Mouse (Mus musculus): ENCODE results near the gene Mrpl1.

Gene Mrpl1

GRCm38 (mm10) chr5:96207531-96207930 lies 1.8 kb upstream of the Mrpl1 start:
- in situ Hi-C loops (cut with MboI), result no loop called here

GRCm38 (mm10) chr5:96208543-96208942 lies 750 bp upstream of the Mrpl1 start:
- in situ Hi-C loops (cut with MboI), result no loop called here

GRCm38 (mm10) chr5:96209916-96210583 lies 757 bp downstream of the Mrpl1 start:
- in situ Hi-C loops (cut with MboI), result no loop called here

- in situ Hi-C loops (cut with MboI), result no loop called here
These were observed 9.4 kb downstream of the Mrpl1 start for GRCm38 (mm10) chr5:96218648-96219047.

GRCm38 (mm10) chr5:96219512-96219911 lies 10.2 kb downstream of the Mrpl1 start:
- in situ Hi-C loops (cut with MboI), result no loop called here

GRCm38 (mm10) chr5:96221298-96221697 lies 12.0 kb downstream of the Mrpl1 start:
- in situ Hi-C loops (cut with MboI), result no loop called here

GRCm38 (mm10) chr5:96221812-96222585 lies 12.7 kb downstream of the Mrpl1 start:
- in situ Hi-C loops (cut with MboI), result no loop called here

GRCm38 (mm10) chr5:96222964-96223363 lies 13.7 kb downstream of the Mrpl1 start:
- in situ Hi-C loops (cut with MboI), result no loop called here

- in situ Hi-C loops (cut with MboI), result no loop called here
These were observed 17.2 kb downstream of the Mrpl1 start for GRCm38 (mm10) chr5:96226490-96226889.

GRCm38 (mm10) chr5:96228967-96229366 lies 19.7 kb downstream of the Mrpl1 start:
- in situ Hi-C loops (cut with MboI), result no loop called here

- in situ Hi-C loops (cut with MboI), result no loop called here
These were observed 29.5 kb downstream of the Mrpl1 start for GRCm38 (mm10) chr5:96238797-96239196.

- in situ Hi-C loops (cut with MboI), result no loop called here
These were observed 31.6 kb downstream of the Mrpl1 start for GRCm38 (mm10) chr5:96240856-96241255.

- in situ Hi-C loops (cut with MboI), result no loop called here
These were observed 35.2 kb downstream of the Mrpl1 start for GRCm38 (mm10) chr5:96244511-96244910.

GRCm38 (mm10) chr5:96253995-96254394 lies 44.7 kb downstream of the Mrpl1 start:
- in situ Hi-C loops (cut with MboI), result no loop called here

GRCm38 (mm10) chr5:96255166-96255565 lies 45.9 kb downstream of the Mrpl1 start:
- in situ Hi-C loops (cut with MboI), result no loop called here

GRCm38 (mm10) chr5:96258210-96258609 lies 48.9 kb downstream of the Mrpl1 start:
- in situ Hi-C loops (cut with MboI), result no loop called here

- in situ Hi-C loops (cut with MboI), result no loop called here
These were observed 57.9 kb downstream of the Mrpl1 start for GRCm38 (mm10) chr5:96267017-96267702.

GRCm38 (mm10) chr5:96271070-96271469 lies 61.8 kb downstream of the Mrpl1 start:
- in situ Hi-C loops (cut with MboI), result no loop called here

- in situ Hi-C loops (cut with MboI), result no loop called here
These were observed 96.5 kb downstream of the Mrpl1 start for GRCm38 (mm10) chr5:96305786-96306185.

- in situ Hi-C loops (cut with MboI), result no loop called here
These were observed 97.0 kb downstream of the Mrpl1 start for GRCm38 (mm10) chr5:96306271-96306670.

GRCm38 (mm10) chr5:96306826-96307225 lies 97.5 kb downstream of the Mrpl1 start:
- in situ Hi-C loops (cut with MboI), result no loop called here

GRCm38 (mm10) chr5:96308086-96308485 lies 98.8 kb downstream of the Mrpl1 start:
- in situ Hi-C loops (cut with MboI), result no loop called here

GRCm38 (mm10) chr5:96308645-96309044 lies 99.4 kb downstream of the Mrpl1 start:
- in situ Hi-C loops (cut with MboI), result no loop called here
